Mouse (Mus musculus): Measurements from ENCODE around the gene Odaph. TPM values are rescaled to one million over a fixed set of nuclear protein-coding genes. Genes with fewer than 3 reads are reported as not detected.

Gene Odaph
- total and polyA plus RNA-seq, 3 experiments = 0.25 to 3.3 (median 1.7) TPM

DNA sequence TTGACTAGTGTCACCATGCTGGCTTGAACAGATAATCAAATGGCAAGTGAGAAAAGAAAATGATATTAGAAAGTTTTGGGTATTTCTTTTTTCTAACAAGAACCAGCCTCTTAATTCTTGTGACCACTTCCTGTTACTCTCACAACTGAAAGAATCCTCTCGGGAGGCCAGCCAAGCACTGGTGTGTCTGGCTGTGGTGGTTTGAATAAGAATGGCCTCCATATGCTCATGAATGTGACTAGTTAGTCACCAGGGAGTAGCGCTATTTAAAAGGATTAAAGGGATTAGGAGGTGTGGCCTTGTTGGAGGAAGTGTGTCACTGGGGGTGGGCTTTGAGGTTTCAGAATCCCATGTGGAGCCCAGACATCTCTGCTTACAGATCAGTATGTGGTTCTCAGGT lies 1.6 kb upstream of the Odaph start:
- Histone ChIP-seq H3K36me3 (replicated peaks in 1 of 2; ENCODE audit: control insufficient read depth in 1 of 2, insufficient read depth in 1 of 2, low read length in 1 of 2) (no peaks in the 10 kb centered on the region), H3K79me2 (replicated peaks; ENCODE audit: control insufficient read depth, extremely low read depth, insufficient read depth, poor library complexity, severe bottlenecking) (no peaks in the 10 kb centered on the region), H3K27me3 (replicated peaks) (no peaks in the 10 kb centered on the region), H3K4me2 (ENCODE audit: insufficient read depth, low read depth, poor library complexity, severe bottlenecking) (no peak overlapping the region), H3K4me3 (replicated peaks in 1 of 3; ENCODE audit: low read depth in 2 of 3, low read length in 2 of 3, poor library complexity in 1 of 3) (no peak overlapping the region), H3K9ac (ENCODE audit: insufficient read depth, low read depth) (no peak overlapping the region), H3K4me1 (ENCODE audit: control insufficient read depth in 1 of 2, insufficient read depth in 2 of 2) (peaks cover 12 to 36% of the 10 kb centered on the region in 2 experiments; a peak in 3 of 4 replicates), H3K9me3 (replicated peaks; ENCODE audit: low read length) (peaks cover 4% of the 10 kb centered on the region), H3K27ac (ENCODE audit: insufficient read depth, low read depth) (no peak overlapping the region)
- dilution Hi-C loops (cut with MboI; ENCODE audit: extremely low pct_ligation_motif_present, extremely low pct_unique_long_range_greater_than_20kb, low sequenced_read_pairs) (no loop called here), in situ Hi-C loops (cut with MboI; ENCODE audit: low pct_ligation_motif_present, low pct_unique_long_range_greater_than_20kb, low sequenced_read_pairs) (no loop called here)
- TF ChIP-seq PAX5 (IDR thresholded peaks at IDR 0.05; ENCODE audit: low read length) (no peak), RCOR1 (conservative IDR thresholded peaks at IDR 0.05; ENCODE audit: low read depth, low read length) (no peak), CHD2 (IDR thresholded peaks at IDR 0.05; ENCODE audit: low read length) (no peak), HCFC1 (IDR thresholded peaks at IDR 0.05; ENCODE audit: low read depth, low read length) (no peak), ZKSCAN1 (IDR thresholded peaks at IDR 0.05; ENCODE audit: borderline replicate concordance, low read depth, low read length) (no peak), CHD1 (IDR thresholded peaks at IDR 0.05; ENCODE audit: low read depth, low read length) (no peak), ELF1 (IDR thresholded peaks at IDR 0.05; ENCODE audit: low read depth, low read length) (no peak), MAFK (IDR thresholded peaks at IDR 0.05; ENCODE audit: insufficient replicate concordance, low read length) (no peak), IRF4 (IDR thresholded peaks at IDR 0.05; ENCODE audit: low read depth, low read length) (no peak), ZC3H11A (IDR thresholded peaks at IDR 0.05; ENCODE audit: low read depth, low read length) (no peak), E2F4 (IDR thresholded peaks at IDR 0.05; ENCODE audit: insufficient replicate concordance, low read depth, low read length) (no peak), CTCF (conservative IDR thresholded peaks at IDR 0.05 in 1 of 2, IDR thresholded peaks at IDR 0.05 in 1 of 2; ENCODE audit: low read depth in 2 of 2, low read length in 2 of 2) (no peak), MEF2A (IDR thresholded peaks at IDR 0.05; ENCODE audit: borderline replicate concordance, low read depth, low read length) (no peak), UBTF (IDR thresholded peaks at IDR 0.05; ENCODE audit: low read depth, low read length) (no peak), JUN (IDR thresholded peaks at IDR 0.05; ENCODE audit: insufficient read depth, low read depth, low read length) (no peak), TCF12 (IDR thresholded peaks at IDR 0.05; ENCODE audit: low read depth, low read length) (no peak)
- peak; percentile 33 for DNase-seq (ENCODE audit: extremely low read depth)

DNA sequence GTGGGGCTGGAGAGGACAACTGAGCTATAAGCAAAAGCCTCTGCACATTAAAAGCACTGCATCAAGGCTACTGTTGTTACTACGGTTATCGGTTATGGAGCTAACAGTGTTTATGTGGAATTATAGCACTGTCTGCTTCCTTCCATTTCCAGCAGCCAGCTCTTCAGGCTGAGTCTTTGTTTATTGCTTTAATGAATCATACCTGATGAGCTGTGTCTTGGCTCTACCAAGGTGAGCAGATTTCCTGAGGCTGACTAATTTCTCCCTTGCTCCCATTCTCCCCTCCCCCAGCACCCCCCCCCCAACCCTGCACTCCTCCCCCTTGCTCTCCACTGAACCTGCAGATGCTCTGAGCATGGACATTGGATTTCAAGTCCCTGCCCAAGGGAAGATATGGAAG lies 524 bp downstream of the Odaph start:
- peaks cover 15 to 54% of the 10 kb centered on the region in 2 experiments; a peak in 3 of 4 replicates for H3K4me1 ChIP-seq (ENCODE audit: control insufficient read depth in 1 of 2, insufficient read depth in 2 of 2)
- DNase-seq (ENCODE audit: extremely low read depth) = no peak
- H3K27me3 ChIP-seq (replicated peaks) = no peaks in the 10 kb centered on the region
- no peak for TF ChIP-seq SIN3A (IDR thresholded peaks at IDR 0.05; ENCODE audit: low read length)
- TF ChIP-seq CHD2 (IDR thresholded peaks at IDR 0.05; ENCODE audit: low read length) = no peak
- TF ChIP-seq NELFE (IDR thresholded peaks at IDR 0.05; ENCODE audit: low read depth, low read length) = no peak
- no peak for TF ChIP-seq IRF4 (IDR thresholded peaks at IDR 0.05; ENCODE audit: low read depth, low read length)
- no peak for TF ChIP-seq MXI1 (IDR thresholded peaks at IDR 0.05; ENCODE audit: low read depth, low read length)
- no peak for TF ChIP-seq TCF12 (IDR thresholded peaks at IDR 0.05; ENCODE audit: low read depth, low read length)
- no peak for TF ChIP-seq ZNF384 (IDR thresholded peaks at IDR 0.05; ENCODE audit: low read depth, low read length)
- no peak for TF ChIP-seq CHD1 (IDR thresholded peaks at IDR 0.05; ENCODE audit: low read depth, low read length)
- no peak for TF ChIP-seq ZC3H11A (IDR thresholded peaks at IDR 0.05; ENCODE audit: low read depth, low read length)
- no peak for TF ChIP-seq E2F4 (IDR thresholded peaks at IDR 0.05; ENCODE audit: insufficient replicate concordance, low read depth, low read length)
- no peak for TF ChIP-seq POLR2A (IDR thresholded peaks at IDR 0.05; ENCODE audit: low read depth, low read length)
- TF ChIP-seq ZKSCAN1 (IDR thresholded peaks at IDR 0.05; ENCODE audit: borderline replicate concordance, low read depth, low read length) = no peak
- no peak for TF ChIP-seq SMC3 (IDR thresholded peaks at IDR 0.05; ENCODE audit: low read depth, low read length)
- TF ChIP-seq MEF2A (IDR thresholded peaks at IDR 0.05; ENCODE audit: borderline replicate concordance, low read depth, low read length) = no peak
- TF ChIP-seq NRF1 (IDR thresholded peaks at IDR 0.05; ENCODE audit: low read depth, low read length) = no peak
- TF ChIP-seq CTCF (conservative IDR thresholded peaks at IDR 0.05 in 1 of 2, IDR thresholded peaks at IDR 0.05 in 1 of 2; ENCODE audit: low read depth in 2 of 2, low read length in 2 of 2) = no peak
- TF ChIP-seq RAD21 (IDR thresholded peaks at IDR 0.05; ENCODE audit: low read depth, low read length) = no peak
- TF ChIP-seq BHLHE40 (IDR thresholded peaks at IDR 0.05; ENCODE audit: low read depth, low read length) = no peak
- TF ChIP-seq PAX5 (IDR thresholded peaks at IDR 0.05; ENCODE audit: low read length) = no peak
- no peaks in the 10 kb centered on the region for H3K79me2 ChIP-seq (replicated peaks; ENCODE audit: control insufficient read depth, extremely low read depth, insufficient read depth, poor library complexity, severe bottlenecking)
- in situ Hi-C loops (cut with MboI; ENCODE audit: low pct_ligation_motif_present, low pct_unique_long_range_greater_than_20kb, low sequenced_read_pairs) (no loop called here), dilution Hi-C loops (cut with MboI; ENCODE audit: extremely low pct_ligation_motif_present, extremely low pct_unique_long_range_greater_than_20kb, low sequenced_read_pairs) (no loop called here)
- H3K27ac ChIP-seq (ENCODE audit: insufficient read depth, low read depth) = no peak overlapping the region
- H3K36me3 ChIP-seq (replicated peaks in 1 of 2; ENCODE audit: control insufficient read depth in 1 of 2, insufficient read depth in 1 of 2, low read length in 1 of 2) = no peaks in the 10 kb centered on the region
- no peak overlapping the region; the same call in 1 of the 2 replicates for H3K4me2 ChIP-seq (ENCODE audit: insufficient read depth, low read depth, poor library complexity, severe bottlenecking)
- no peak overlapping the region for H3K4me3 ChIP-seq (replicated peaks in 1 of 3; ENCODE audit: low read depth in 2 of 3, low read length in 2 of 3, poor library complexity in 1 of 3)
- peaks cover 4% of the 10 kb centered on the region for H3K9me3 ChIP-seq (replicated peaks; ENCODE audit: low read length)
- no peak overlapping the region for H3K9ac ChIP-seq (ENCODE audit: insufficient read depth, low read depth)
